Mouse (Mus musculus): ENCODE data around the gene Abcf1. TPM values are rescaled to one million over a fixed set of nuclear protein-coding genes. Genes with fewer than 3 reads are reported as not detected.

Gene Abcf1
- total and polyA plus RNA-seq, 3 experiments = 52.8 to 290 (median 110) TPM

- Histone ChIP-seq H3K4me3 (replicated peaks in 1 of 3; ENCODE audit: low read depth in 2 of 3, low read length in 2 of 3, poor library complexity in 1 of 3) (no peak overlapping the region), H3K79me2 (replicated peaks; ENCODE audit: control insufficient read depth, extremely low read depth, insufficient read depth, poor library complexity, severe bottlenecking) (peaks cover 40% of the 10 kb centered on the region), H3K4me1 (ENCODE audit: control insufficient read depth in 1 of 2, insufficient read depth in 2 of 2) (peaks cover 4 to 28% of the 10 kb centered on the region in 2 experiments; a peak in 3 of 4 replicates), H3K4me2 (ENCODE audit: insufficient read depth, low read depth, poor library complexity, severe bottlenecking) (no peak overlapping the region), H3K27me3 (replicated peaks) (no peaks in the 10 kb centered on the region), H3K27ac (ENCODE audit: insufficient read depth, low read depth) (no peak overlapping the region), H3K36me3 (replicated peaks in 1 of 2; ENCODE audit: control insufficient read depth in 1 of 2, insufficient read depth in 1 of 2, low read length in 1 of 2) (peaks cover 28 to 57% of the 10 kb centered on the region in 2 experiments), H3K9me3 (replicated peaks; ENCODE audit: low read length) (no peaks in the 10 kb centered on the region), H3K9ac (ENCODE audit: insufficient read depth, low read depth) (no peak overlapping the region)
- dilution Hi-C loops (cut with MboI; ENCODE audit: extremely low pct_ligation_motif_present, extremely low pct_unique_long_range_greater_than_20kb, low sequenced_read_pairs) (no loop called here), in situ Hi-C loops (cut with MboI; ENCODE audit: low pct_ligation_motif_present, low pct_unique_long_range_greater_than_20kb, low sequenced_read_pairs) (no loop called here)
- no peak for DNase-seq (ENCODE audit: extremely low read depth)
- TF ChIP-seq USF1 (IDR thresholded peaks at IDR 0.05; ENCODE audit: low read depth, low read length) = no peak
- TF ChIP-seq MEF2A (IDR thresholded peaks at IDR 0.05; ENCODE audit: borderline replicate concordance, low read depth, low read length) = no peak
- no peak for TF ChIP-seq GABPA (IDR thresholded peaks at IDR 0.05; ENCODE audit: insufficient replicate concordance, low read depth, low read length)
- no peak for TF ChIP-seq SIN3A (IDR thresholded peaks at IDR 0.05; ENCODE audit: low read length)
- TF ChIP-seq UBTF (IDR thresholded peaks at IDR 0.05; ENCODE audit: low read depth, low read length) = no peak
- TF ChIP-seq MXI1 (IDR thresholded peaks at IDR 0.05; ENCODE audit: low read depth, low read length) = no peak
- TF ChIP-seq ZMIZ1 (IDR thresholded peaks at IDR 0.05; ENCODE audit: low read depth, low read length) = no peak
- TF ChIP-seq KAT2A (IDR thresholded peaks at IDR 0.05; ENCODE audit: insufficient replicate concordance, low read length) = no peak
- no peak for TF ChIP-seq MAX (IDR thresholded peaks at IDR 0.05; ENCODE audit: low read length)
- TF ChIP-seq MAZ (IDR thresholded peaks at IDR 0.05; ENCODE audit: low read depth, low read length) = no peak
- TF ChIP-seq CHD1 (IDR thresholded peaks at IDR 0.05; ENCODE audit: low read depth, low read length) = no peak
- TF ChIP-seq PAX5 (IDR thresholded peaks at IDR 0.05; ENCODE audit: low read length) = no peak
- TF ChIP-seq TBP (conservative IDR thresholded peaks at IDR 0.05; ENCODE audit: low read depth, low read length) = no peak
- TF ChIP-seq ZNF384 (IDR thresholded peaks at IDR 0.05; ENCODE audit: low read depth, low read length) = no peak
- no peak for TF ChIP-seq CHD2 (IDR thresholded peaks at IDR 0.05; ENCODE audit: low read length)
- TF ChIP-seq NELFE (IDR thresholded peaks at IDR 0.05; ENCODE audit: low read depth, low read length) = no peak
- TF ChIP-seq ELF1 (IDR thresholded peaks at IDR 0.05; ENCODE audit: low read depth, low read length) = no peak
- TF ChIP-seq MYC (IDR thresholded peaks at IDR 0.05; ENCODE audit: low read depth, low read length) = no peak
Measured at GRCm38 (mm10) chr17:35967621-35968020, 1.9 kb downstream of the Abcf1 start.

GRCm38 (mm10) chr17:35963279-35963678 lies 6.3 kb downstream of the Abcf1 start:
- dilution Hi-C loops (cut with MboI; ENCODE audit: extremely low pct_ligation_motif_present, extremely low pct_unique_long_range_greater_than_20kb, low sequenced_read_pairs) (no loop called here), in situ Hi-C loops (cut with MboI; ENCODE audit: low pct_ligation_motif_present, low pct_unique_long_range_greater_than_20kb, low sequenced_read_pairs) (no loop called here)
- TF ChIP-seq USF1 (IDR thresholded peaks at IDR 0.05; ENCODE audit: low read depth, low read length) (no peak), MYC (IDR thresholded peaks at IDR 0.05; ENCODE audit: low read depth, low read length) (no peak), MAX (IDR thresholded peaks at IDR 0.05; ENCODE audit: low read length) (no peak), MEF2A (IDR thresholded peaks at IDR 0.05; ENCODE audit: borderline replicate concordance, low read depth, low read length) (no peak), EP300 (IDR thresholded peaks at IDR 0.05; ENCODE audit: low read length) (no peak), MXI1 (IDR thresholded peaks at IDR 0.05; ENCODE audit: low read depth, low read length) (no peak), MAZ (IDR thresholded peaks at IDR 0.05; ENCODE audit: low read depth, low read length) (no peak), BHLHE40 (IDR thresholded peaks at IDR 0.05; ENCODE audit: low read depth, low read length) (no peak), ZKSCAN1 (IDR thresholded peaks at IDR 0.05; ENCODE audit: borderline replicate concordance, low read depth, low read length) (no peak), TBP (conservative IDR thresholded peaks at IDR 0.05; ENCODE audit: low read depth, low read length) (no peak)
- Histone ChIP-seq H3K9me3 (replicated peaks; ENCODE audit: low read length) (no peaks in the 10 kb centered on the region), H3K27ac (ENCODE audit: insufficient read depth, low read depth) (no peak overlapping the region), H3K36me3 (replicated peaks in 1 of 2; ENCODE audit: control insufficient read depth in 1 of 2, insufficient read depth in 1 of 2, low read length in 1 of 2) (peaks cover 64 to 93% of the 10 kb centered on the region in 2 experiments), H3K27me3 (replicated peaks) (no peaks in the 10 kb centered on the region), H3K79me2 (replicated peaks; ENCODE audit: control insufficient read depth, extremely low read depth, insufficient read depth, poor library complexity, severe bottlenecking) (peaks cover 28% of the 10 kb centered on the region), H3K9ac (ENCODE audit: insufficient read depth, low read depth) (no peak overlapping the region), H3K4me3 (replicated peaks in 1 of 3; ENCODE audit: low read depth in 2 of 3, low read length in 2 of 3, poor library complexity in 1 of 3) (no peak overlapping the region), H3K4me2 (ENCODE audit: insufficient read depth, low read depth, poor library complexity, severe bottlenecking) (no peak overlapping the region), H3K4me1 (ENCODE audit: control insufficient read depth in 1 of 2, insufficient read depth in 2 of 2) (peaks cover 2 to 15% of the 10 kb centered on the region in 2 experiments; a peak in 3 of 4 replicates)
- no peak for DNase-seq (ENCODE audit: extremely low read depth)
